Mouse (Mus musculus) hindbrain, embryonic 11.5 days (tissue): ENCODE data around the gene Pirt. TPM values are rescaled to one million over a fixed set of nuclear protein-coding genes. Genes with fewer than 3 reads are reported as not detected.

Source experiments
- ATAC-seq: fragments of 200-750 bp; cut with Nextera tagmentation; 2 replicates; pipeline ENCODE4 v1.8.0; 2017; ENCODE audit warnings: mild to moderate bottlenecking, moderate TSS enrichment, moderate library complexity; ENCODE audit not compliant: low FRiP score
- DNase-seq: peaks from one replicate; pipeline ENCODE4 v3.0.0-alpha.2; 2015; ENCODE audit warnings: low spot score
- H3K27ac ChIP-seq: fragments of 300-500 bp; sonication (generic); 2 replicates; pipeline ENCODE4 v1.5.1; 2014; ENCODE audit warnings: mild to moderate bottlenecking, low read depth, low read length
- H3K27me3 ChIP-seq: fragments of 300-500 bp; sonication (generic); 2 replicates; pipeline ENCODE4 v1.6.1; 2014; ENCODE audit warnings: mild to moderate bottlenecking, low read length, moderate library complexity, mixed read lengths; ENCODE audit not compliant: control insufficient read depth, insufficient read depth
- H3K36me3 ChIP-seq: fragments of 300-500 bp; sonication (generic); 2 replicates; pipeline ENCODE4 v1.6.1; 2014; ENCODE audit warnings: mild to moderate bottlenecking, low read length, moderate library complexity, mixed read lengths; ENCODE audit not compliant: control insufficient read depth, insufficient read depth
- H3K4me1 ChIP-seq: fragments of 300-500 bp; sonication (generic); replicated peaks from 2 replicates; pipeline ENCODE4 v1.6.1; 2014; ENCODE audit warnings: low read length, mixed read lengths; ENCODE audit not compliant: control insufficient read depth, insufficient read depth
- H3K4me2 ChIP-seq: fragments of 300-500 bp; sonication (generic); replicated peaks from 2 replicates; pipeline ENCODE4 v1.6.1; 2014; ENCODE audit warnings: mild to moderate bottlenecking, low read depth, low read length
- H3K4me3 ChIP-seq: fragments of 300-500 bp; sonication (generic); 2 replicates; pipeline ENCODE4 v1.5.1; 2014; ENCODE audit warnings: low read depth, low read length
- H3K9ac ChIP-seq: fragments of 300-500 bp; sonication (generic); 2 replicates; pipeline ENCODE4 v1.6.1; 2014; ENCODE audit warnings: low read depth, low read length
- H3K9me3 ChIP-seq: fragments of 300-500 bp; sonication (generic); 2 replicates; pipeline ENCODE4 v1.6.1; 2016; ENCODE audit warnings: low read length; ENCODE audit not compliant: control insufficient read depth
- WGBS: fragments of 180-500 bp; shearing (Covaris S2); extraction: QIAGEN DNeasy Blood & Tissue Kit; methylation state at CpG from one replicate; pipeline ENCODE4 v1.1.7; 2014; 5-methylcytosine and 5-hydroxymethylcytosine counted together
- polyA plus RNA-seq: library from polyadenylated mRNA; unstranded; fragments of >200 nt; fragmentation: Nextera tagmentation; extraction: Ambion mirVana; gene quantifications from 2 replicates; pipeline ENCODE4 v1.2.1, GENCODE M21; 2014

The Pirt gene
- polyA plus RNA-seq = 1.3 and 3.3 TPM in 2 replicates

DNA sequence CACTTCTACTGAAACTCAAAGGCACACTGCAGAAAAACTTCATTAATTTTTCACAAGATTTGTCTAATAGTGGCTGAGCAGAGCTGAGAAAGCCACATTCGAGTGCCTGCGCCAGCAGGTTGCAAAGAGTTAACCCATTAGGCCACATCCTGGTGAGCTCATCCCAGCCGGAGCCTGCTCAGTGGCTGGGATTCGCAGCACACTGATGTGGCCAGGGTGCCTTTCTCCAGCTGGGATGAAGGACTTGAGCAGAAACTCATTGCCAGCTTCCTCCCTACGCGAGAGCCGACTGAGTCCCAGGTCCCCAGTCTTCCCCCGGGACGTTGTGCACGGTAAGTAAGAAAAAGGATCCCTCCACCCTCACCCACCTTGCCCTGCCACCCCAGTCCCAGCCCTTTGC is at the start of gene Pirt:
Pirt (plus strand) TSS at position 171 of the 400 bp plus-strand sequence.
- ATAC-seq = no peak
- no peak within 1 kb of the TSS for H3K4me3 ChIP-seq

DNA sequence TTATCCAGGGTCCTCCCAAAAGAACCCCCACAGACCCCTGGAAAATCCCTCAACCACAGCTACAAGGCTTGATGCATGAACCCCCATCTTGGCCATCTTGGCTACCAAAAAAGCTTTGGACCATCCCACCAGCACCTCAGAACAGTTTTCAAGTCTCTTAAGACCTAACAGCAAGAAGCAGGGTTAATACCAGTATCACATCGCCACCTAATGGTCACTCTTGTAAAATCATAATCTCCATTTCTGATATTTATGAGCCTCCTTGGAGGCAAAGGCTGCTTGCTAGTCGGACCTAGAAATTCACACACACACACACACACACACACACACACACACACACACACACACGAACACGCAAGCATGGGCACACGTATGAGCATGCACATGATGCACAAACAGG is 40.1 kb upstream of the Pirt start:
- Histone ChIP-seq H3K4me1 (no peaks in the 10 kb centered on the region), H3K4me3 (no peak overlapping the region), H3K27me3 (no peaks in the 10 kb centered on the region), H3K36me3 (no peaks in the 10 kb centered on the region), H3K4me2 (no peak overlapping the region), H3K9me3 (no peaks in the 10 kb centered on the region), H3K9ac (no peak overlapping the region), H3K27ac (no peak overlapping the region)
- DNase-seq = peak; percentile 76
- 13% methylated on average over 5 of the region's 5 CpGs for WGBS
- no peak for ATAC-seq

More for the DNA sequence above, at the start of gene Pirt:
- no peaks in the 10 kb centered on the region for H3K27me3 ChIP-seq
- 51% methylated on average over 10 of the region's 10 CpGs for WGBS
- no peak within 1 kb of the TSS for H3K4me2 ChIP-seq
- no peaks in the 10 kb centered on the region for H3K36me3 ChIP-seq
- no peak for DNase-seq
- H3K4me1 ChIP-seq = no peaks in the 10 kb centered on the region
- no peaks in the 10 kb centered on the region for H3K9me3 ChIP-seq
- H3K27ac ChIP-seq = no peak within 1 kb of the TSS
- H3K9ac ChIP-seq = no peak within 1 kb of the TSS

GRCm38 (mm10) chr11:66872773-66873470 is 38.9 kb upstream of the Pirt start:
- H3K36me3 ChIP-seq = no peaks in the 10 kb centered on the region
- no peak overlapping the region for H3K9ac ChIP-seq
- no peaks in the 10 kb centered on the region for H3K27me3 ChIP-seq
- 77% methylated on average over 3 of the region's 3 CpGs for WGBS
- H3K4me1 ChIP-seq = no peaks in the 10 kb centered on the region
- H3K27ac ChIP-seq = no peak overlapping the region
- DNase-seq (no peak), ATAC-seq (no peak)
- H3K9me3 ChIP-seq = no peaks in the 10 kb centered on the region
- H3K4me2 ChIP-seq = no peak overlapping the region
- no peak overlapping the region for H3K4me3 ChIP-seq

- Histone ChIP-seq H3K27me3 (no peaks in the 10 kb centered on the region), H3K4me2 (no peak overlapping the region), H3K4me3 (no peak overlapping the region), H3K27ac (no peak overlapping the region), H3K4me1 (no peaks in the 10 kb centered on the region), H3K36me3 (no peaks in the 10 kb centered on the region), H3K9me3 (no peaks in the 10 kb centered on the region), H3K9ac (no peak overlapping the region)
- WGBS = 83% methylated on average over 2 of the region's 2 CpGs
- ATAC-seq (no peak), DNase-seq (no peak)
Measured at GRCm38 (mm10) chr11:66881291-66881690, 30.5 kb upstream of the Pirt start.

DNA sequence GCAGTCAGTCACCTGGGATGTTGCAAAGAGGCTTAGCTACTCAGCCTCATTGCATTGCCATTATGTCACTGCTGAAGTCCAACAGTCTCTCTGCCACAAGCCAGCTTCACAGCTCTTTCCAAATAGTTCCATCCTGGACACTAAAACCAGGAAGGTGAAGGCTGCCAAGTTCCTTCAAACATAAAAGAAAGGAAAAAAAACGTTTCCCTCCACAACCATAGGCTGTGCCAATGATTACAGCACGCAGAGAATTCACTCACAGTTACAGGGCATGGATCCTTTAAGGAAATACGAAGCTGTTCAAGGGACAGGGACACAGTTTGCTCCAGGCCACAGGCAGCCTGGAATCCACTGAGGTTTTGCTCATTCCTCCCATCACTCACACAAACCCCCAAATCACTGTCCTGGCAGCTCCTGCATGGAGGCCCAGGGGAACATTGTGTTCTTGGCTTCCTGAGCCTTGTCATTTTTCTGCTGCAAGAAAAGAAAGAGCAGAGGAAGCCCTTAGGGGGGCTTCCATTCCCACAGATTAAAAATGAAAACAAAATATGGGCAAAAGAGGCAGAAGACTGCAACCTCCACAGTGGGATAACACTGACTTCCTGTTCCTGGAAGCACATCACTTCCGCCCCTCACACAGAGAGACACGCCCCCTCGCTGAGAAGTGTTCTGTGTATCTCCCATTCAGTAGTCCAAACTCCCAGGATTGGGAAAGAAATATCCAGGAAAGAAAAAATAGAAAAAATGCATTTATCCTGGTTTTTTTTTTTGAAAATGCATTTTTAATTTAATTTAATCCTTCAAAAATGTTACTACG is 29.3 kb upstream of the Pirt start:
- ATAC-seq (no peak), DNase-seq (no peak)
- no peaks in the 10 kb centered on the region for H3K36me3 ChIP-seq
- no peak overlapping the region for H3K4me3 ChIP-seq
- no peak overlapping the region for H3K4me2 ChIP-seq
- no peak overlapping the region for H3K27ac ChIP-seq
- no peaks in the 10 kb centered on the region for H3K4me1 ChIP-seq
- no peaks in the 10 kb centered on the region for H3K9me3 ChIP-seq
- no peaks in the 10 kb centered on the region for H3K27me3 ChIP-seq
- 82% methylated on average over 7 of the region's 7 CpGs for WGBS
- no peak overlapping the region for H3K9ac ChIP-seq

DNA sequence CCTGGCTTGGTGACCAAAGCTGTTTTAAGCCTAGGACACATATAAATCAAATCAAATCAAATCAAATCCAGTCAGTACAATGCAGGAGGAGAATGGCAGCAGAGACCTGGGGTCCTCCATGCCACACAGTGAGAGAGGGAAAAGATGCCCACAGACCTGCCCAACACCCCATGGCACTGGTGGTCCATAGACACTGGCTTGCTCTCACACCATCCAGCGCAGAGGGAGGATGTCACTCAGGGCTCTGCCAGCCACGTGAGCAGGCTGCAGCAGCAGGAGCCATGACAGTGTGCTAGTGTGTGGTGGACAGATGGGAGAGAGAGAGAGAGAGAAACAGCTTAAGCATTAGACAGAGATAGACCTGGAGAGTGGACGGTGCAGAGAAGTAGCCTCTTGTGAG is 19.2 kb upstream of the Pirt start:
- Histone ChIP-seq H3K4me2 (no peak overlapping the region), H3K36me3 (no peaks in the 10 kb centered on the region), H3K27me3 (no peaks in the 10 kb centered on the region), H3K4me3 (no peak overlapping the region), H3K9me3 (no peaks in the 10 kb centered on the region), H3K27ac (no peak overlapping the region), H3K4me1 (no peaks in the 10 kb centered on the region), H3K9ac (no peak overlapping the region)
- DNase-seq (no peak), ATAC-seq (no peak)
- WGBS = 73% methylated on average over 3 of the region's 3 CpGs

- 84% methylated on average over 2 of the region's 2 CpGs for WGBS
- H3K27me3 ChIP-seq = no peaks in the 10 kb centered on the region
- no peak overlapping the region for H3K9ac ChIP-seq
- no peak for DNase-seq
- ATAC-seq = no peak
- no peaks in the 10 kb centered on the region for H3K36me3 ChIP-seq
- H3K27ac ChIP-seq = no peak overlapping the region
- H3K4me1 ChIP-seq = no peaks in the 10 kb centered on the region
- no peak overlapping the region for H3K4me2 ChIP-seq
- no peaks in the 10 kb centered on the region for H3K9me3 ChIP-seq
- H3K4me3 ChIP-seq = no peak overlapping the region
Measured at GRCm38 (mm10) chr11:66898747-66899146, 13.0 kb upstream of the Pirt start.

- whole genome bisulfite sequencing = 19% methylated on average over 7 of the region's 7 CpGs
- Histone ChIP-seq H3K4me3 (no peak overlapping the region), H3K9me3 (no peaks in the 10 kb centered on the region), H3K36me3 (no peaks in the 10 kb centered on the region), H3K27me3 (no peaks in the 10 kb centered on the region), H3K4me1 (no peaks in the 10 kb centered on the region), H3K9ac (no peak overlapping the region), H3K4me2 (no peak overlapping the region), H3K27ac (no peak overlapping the region)
- ATAC-seq (no peak), DNase-seq (peak; percentile 84)
Measured at GRCm38 (mm10) chr11:66899426-66899825, 12.4 kb upstream of the Pirt start.

DNA sequence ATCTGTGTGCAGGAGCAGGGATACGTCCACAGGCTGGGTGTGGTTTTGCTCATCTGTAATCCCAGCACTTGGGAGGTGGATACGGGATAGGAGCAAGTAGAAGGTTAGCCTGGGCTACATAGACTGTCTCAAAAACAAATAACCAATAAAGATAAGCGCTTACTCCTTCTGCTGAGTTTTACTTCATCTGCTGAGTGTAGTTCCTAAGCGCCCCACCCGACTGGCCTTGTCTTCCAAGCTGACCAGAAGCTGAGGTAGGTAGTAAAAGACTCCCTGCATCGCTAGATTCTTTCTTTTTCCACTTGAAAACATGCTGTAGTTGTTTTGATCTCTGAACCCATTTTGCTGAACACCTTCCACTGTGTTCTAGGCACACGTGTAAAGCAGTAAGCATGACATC is 9.0 kb upstream of the Pirt start:
- Histone ChIP-seq H3K27ac (no peak overlapping the region), H3K27me3 (no peaks in the 10 kb centered on the region), H3K36me3 (no peaks in the 10 kb centered on the region), H3K4me3 (no peak overlapping the region), H3K9me3 (no peaks in the 10 kb centered on the region), H3K9ac (no peak overlapping the region), H3K4me1 (no peaks in the 10 kb centered on the region), H3K4me2 (no peak overlapping the region)
- 89% methylated on average over 7 of the region's 7 CpGs for WGBS
- ATAC-seq = no peak
- no peak for DNase-seq
